Mouse (Mus musculus): ENCODE measurements around the gene Zfhx2.

DNA sequence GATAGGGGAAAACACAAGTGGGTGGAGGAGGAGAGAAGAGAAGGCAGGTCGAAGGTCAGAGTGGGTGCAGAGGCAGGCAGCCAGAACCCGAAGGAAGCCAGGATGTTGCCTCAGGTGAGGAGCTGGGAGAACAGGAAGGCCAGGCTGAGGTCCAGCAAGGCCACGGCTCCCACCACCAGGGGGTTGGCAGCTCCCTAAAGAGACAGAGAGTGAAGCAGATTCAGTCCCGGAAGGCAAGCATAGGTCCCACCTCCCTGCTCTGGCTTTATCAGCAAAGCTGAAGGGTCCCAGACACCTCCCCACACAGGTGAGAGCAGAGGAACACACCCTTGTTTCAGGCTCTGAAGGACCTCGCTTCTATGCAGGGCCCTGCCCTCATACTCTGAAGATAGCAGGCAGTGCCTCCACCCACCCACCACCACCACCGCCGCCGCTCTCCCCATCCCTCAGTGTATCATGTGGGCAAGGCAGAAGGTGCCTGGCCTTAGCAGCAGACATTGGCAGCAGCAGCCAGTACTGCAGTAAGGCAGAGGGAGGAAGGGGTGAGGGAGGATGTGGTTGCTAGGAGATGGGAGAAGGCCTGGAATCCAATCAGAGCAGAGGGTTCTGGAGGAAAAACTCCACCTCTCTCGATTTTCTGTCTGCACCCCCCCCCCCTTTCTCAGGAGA is 16.2 kb upstream of the Zfhx2 start:
- no peak for TF ChIP-seq MYC (IDR thresholded peaks at IDR 0.05; ENCODE audit: low read depth, low read length)
- TF ChIP-seq MAX (IDR thresholded peaks at IDR 0.05; ENCODE audit: low read length) = no peak
- TF ChIP-seq EP300 (IDR thresholded peaks at IDR 0.05; ENCODE audit: low read length) = no peak
- no peak for TF ChIP-seq POLR2A (IDR thresholded peaks at IDR 0.05; ENCODE audit: low read depth, low read length)
